Mouse (Mus musculus): Measurements from ENCODE around the gene Dclk2. TPM values are rescaled to one million over a fixed set of nuclear protein-coding genes. Genes with fewer than 3 reads are reported as not detected.

The Dclk2 gene
- total RNA-seq, 2 experiments from 2014 or later, result 109 to 112 TPM

DNA sequence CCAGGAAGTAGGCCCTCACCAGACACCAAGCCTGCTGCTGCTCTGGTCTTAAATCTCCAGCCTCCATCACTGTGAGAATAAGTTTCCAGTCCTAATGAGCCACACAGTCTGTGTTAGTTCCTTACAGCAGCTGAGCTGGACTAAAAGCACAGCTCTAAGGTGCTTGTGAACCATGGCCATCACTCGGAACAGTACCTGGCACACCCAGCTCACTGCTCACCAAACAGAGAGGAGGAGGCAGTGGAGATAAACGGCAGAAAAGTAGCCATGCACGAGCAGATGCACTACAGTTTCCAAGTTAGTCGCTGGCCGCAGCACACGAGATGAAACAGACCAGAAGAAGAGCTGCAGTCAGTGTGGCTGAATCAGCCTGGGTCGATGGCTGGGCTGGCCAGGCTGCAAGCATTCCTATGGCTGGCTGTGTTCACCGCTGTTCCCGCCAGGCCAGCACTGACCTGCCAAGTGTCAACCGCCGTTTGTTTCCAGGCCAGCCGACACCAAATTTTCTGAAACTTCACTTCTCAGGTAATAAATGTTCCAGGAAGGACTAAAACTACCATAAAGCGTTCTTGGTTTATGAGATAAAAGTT, 122.7 kb downstream of the Dclk2 start:
- no peak for DNase-seq

DNA sequence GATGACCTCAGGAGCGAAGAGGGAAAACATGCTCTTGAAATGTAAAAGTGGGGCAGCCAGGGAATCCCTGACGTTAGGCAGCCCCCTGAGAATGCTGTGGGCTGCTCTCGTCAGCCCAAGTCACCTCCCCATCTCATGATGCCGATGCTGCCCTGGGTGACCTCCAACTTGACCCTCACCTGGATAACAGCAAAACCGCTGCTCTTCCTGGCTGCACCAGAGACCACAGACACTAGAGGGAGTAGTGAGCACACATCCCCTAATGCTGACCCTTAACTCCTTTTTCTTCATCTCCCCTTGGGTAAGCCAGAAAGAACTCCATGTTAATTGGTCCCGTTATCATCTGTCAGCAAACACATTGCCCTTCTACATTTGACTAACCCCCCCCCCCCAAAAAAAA, 123.9 kb downstream of the Dclk2 start:
- DNase-seq, result no peak

DNA sequence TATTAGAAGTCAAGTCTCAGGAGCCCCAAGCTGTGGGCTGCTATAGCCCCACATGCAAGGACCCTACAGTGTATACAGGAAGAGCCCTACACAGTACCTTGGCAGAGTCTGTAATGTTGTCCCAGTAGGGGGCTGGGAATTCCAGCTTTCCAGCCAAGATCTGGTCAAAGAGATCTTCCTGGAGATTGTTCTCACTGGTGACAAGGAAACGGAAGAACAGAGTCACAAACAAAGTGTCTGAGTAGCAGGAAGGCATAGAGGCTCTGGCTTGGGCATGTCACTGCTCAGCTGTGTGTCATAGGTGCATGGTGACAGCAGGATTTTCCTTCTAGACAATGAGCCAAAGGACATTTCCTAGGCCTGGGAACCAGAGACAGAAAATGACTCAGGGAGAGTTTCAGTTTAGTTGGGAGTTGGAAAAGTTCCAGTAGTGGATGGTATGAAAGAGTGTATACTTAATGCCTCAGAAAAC, 126.9 kb downstream of the Dclk2 start:
- DNase-seq, result no peak

DNA sequence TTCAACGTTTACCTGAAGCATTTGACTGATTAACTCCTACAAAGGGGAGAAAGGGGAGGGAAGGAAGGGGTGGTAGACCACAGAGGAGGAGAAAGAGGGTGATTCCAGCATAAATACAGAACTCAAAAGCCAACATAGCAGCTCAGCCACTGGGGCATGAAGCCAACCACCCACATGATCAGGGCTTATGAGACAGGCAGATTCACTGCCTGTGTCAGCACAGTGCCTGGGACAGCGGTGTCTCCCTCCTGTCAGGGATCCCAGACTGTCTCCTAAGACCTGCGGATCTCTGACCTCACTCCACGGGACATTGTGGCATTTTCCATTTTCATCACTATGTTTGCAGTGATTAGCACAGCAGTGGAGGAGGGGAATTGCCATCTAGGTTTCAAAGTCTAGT, 127.4 kb downstream of the Dclk2 start:
- no peak for DNase-seq

DNA sequence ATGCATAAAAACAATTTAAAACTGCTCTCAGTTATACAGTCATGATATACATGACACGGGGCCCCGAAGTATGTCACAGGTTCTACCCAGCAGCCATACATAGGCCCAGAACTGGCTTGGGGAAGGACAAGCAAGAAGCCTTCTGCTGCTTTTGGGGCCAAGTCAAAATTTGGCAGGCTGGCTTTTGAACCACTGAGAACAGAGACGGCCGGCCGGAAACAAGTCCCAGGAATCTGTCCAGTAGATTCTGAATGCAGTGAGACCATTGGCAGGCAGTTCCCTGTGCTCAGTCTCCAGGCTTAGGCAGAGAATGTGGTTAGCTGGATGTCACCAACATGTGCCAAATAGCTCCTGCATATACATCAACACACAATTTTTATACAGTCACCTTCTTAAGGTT, 130.9 kb downstream of the Dclk2 start:
- no peak for DNase-seq

DNA sequence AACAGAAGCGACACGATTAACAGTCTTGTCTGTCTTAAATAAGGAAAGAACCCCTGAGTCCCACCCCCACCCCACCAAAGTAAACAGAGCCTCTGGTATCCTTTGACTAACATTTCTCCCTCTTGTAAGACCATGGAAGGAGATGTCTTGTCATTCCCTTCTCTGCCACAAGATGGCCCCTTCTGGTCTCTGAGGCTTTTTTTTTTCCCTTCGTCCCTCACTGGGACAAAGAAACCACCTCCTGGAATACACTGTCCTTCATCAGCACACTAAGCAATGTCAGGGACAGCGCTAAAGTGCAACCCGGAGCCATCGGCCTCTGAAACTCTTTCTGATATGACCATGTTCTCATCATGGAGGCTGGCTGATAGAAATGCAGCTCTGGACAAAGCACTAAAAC, 131.9 kb downstream of the Dclk2 start:
- peak in 1 of 2 experiments; percentile 59 for DNase-seq

DNA sequence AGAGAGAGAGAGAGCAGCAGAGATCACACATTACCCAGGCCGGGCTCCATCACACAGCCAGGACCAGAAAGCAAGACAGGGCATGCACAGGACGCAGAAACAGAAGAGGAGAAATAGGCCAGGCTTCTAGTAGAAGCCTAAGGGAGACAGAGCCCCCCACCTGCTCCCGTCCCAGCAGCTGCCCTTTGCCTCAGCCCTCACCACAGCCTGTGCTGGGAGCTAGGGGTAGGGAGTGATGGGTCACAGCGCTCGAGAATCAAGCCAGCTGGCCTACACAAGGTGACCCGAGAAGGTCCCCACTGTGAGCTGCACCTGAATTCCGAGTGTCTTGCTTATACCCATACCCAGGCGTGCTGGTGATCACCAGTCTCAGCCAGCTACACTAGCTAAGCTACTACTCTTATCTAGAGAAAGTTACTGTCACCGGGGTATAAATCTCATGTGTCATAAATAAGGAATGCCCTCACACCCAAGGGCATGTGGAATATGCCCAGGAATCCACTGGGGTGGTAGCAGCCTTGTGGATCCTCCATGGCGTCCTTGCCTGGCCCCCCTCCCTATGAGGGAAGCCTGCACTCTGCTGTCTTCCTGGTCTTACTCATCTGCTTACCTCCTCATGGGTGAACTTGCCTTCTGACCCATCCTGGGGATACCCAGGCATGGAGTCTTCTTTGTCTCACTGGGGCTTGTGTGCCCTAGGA, 133.1 kb downstream of the Dclk2 start:
- no peak for DNase-seq

DNA sequence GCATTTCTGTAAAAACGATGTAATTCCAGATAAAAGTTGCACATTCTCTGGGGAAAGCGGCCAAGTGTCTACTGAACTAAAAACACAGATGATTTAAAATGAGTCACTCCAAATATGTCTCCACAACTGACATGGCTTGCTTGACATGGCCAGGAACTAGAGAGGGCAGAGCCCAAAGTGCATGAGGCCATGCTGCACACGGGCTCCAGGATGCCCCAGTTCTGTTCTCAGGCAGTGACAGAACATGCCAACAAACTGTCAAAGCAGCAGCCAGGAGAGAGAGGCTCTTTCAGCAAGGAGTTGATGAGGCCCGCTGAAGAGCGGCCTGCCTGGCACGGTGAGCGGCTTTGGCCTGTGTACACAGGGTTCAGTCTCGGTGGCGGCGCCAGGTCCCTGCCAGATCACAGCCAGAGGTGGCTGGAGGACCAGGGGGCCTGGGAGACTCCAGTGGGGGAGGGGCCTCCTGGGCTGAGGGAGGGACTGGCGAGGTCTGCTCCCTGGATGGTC, 133.8 kb downstream of the Dclk2 start:
- peak; percentile 61 to 72 for DNase-seq

DNA sequence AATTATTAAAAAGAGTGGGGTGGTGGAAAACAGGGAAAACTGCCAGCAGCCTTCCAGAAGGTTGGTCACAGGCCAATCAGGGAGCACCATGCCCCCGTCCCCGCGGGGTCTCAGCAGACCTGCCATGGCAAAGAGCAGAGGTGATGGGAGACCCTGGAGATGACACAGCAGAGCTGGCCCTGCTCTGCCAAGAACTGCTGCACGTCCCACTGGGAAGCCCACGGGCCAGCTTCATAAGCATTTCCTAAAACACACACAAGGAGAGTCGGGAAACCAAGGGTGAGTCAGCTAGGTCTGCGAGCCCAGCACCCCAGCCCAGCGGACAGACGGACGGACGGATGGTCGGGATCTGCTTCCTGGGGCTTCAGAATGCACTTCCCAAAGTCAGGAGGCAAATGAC, 134.4 kb downstream of the Dclk2 start:
- no peak for DNase-seq

DNA sequence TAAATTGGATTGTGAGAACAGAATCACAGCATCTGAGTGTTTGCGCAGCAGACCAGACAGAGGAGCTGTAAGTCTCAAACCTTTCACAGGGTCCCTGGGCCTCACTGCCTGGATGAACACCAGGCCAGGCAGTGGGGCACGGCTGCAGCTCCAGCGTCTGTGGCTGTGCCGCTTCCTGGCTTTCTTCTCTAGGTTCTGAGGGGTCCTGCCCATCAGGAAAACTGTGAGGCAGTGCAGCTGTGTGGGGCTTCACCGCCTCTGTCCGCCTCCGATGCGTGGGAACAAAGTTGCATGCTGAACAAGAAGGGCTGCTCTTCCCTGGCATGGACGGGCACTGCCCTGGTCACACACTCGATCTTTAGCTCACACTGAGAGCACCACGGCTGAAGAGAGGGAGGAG, 135.7 kb downstream of the Dclk2 start:
- DNase-seq, result no peak

DNA sequence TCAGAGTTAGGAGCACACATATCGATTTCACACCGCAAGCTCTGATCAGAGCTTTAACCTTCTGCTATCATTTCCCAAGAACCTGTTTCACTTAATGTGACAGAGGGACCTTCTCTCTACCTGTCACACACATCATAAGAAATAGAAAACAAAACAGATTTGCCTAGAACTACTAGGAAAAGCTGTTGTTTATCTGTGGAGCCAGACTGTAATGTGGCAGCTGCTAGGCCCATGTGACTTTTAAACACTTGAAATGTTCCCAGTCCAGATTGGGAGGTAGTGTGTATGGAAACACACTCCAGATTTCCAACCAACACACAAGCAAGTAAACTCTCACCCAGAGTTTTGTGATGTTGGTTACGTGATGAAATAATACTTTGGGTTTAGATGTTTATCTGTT, 136.6 kb downstream of the Dclk2 start:
- no peak for DNase-seq

DNA sequence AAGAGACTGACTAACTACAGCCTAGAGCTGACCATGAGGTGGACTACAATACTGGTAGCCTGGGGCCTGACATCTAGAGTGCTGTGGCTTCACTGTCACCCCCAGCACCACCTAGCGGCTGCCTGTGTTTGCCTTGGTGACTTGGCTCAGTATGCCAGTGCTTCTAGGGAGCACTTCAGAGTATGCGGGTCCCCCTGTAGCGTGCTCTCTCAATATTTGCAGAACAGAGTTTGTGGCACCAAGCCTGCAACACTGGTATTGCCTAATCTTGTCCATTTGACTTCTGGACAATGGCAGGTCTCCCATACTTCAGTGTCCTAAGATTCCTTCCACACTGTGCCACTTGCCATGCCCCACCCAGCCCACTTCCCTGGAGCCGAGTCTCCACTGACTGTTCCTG, 140.9 kb downstream of the Dclk2 start:
- DNase-seq, result no peak

DNA sequence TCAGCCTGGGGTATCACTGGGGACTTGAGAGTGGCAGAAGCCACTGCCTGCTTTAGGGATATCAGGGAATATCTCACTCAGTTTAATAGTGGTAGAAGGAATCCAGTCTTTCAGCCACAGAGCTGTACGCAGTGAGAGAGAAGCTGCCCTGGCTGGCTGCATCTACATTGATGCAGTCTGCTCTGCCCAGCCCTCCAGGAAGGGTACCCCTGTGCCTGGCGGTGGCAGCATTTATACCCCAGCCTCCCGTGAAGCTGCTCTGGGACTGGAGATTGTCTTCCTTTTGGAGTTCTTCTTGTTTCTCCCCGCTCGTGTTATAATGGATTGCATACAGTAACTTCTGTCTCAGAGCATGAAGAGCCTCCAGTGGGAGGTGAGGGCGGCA, 145.2 kb downstream of the Dclk2 start:
- no peak for DNase-seq

DNA sequence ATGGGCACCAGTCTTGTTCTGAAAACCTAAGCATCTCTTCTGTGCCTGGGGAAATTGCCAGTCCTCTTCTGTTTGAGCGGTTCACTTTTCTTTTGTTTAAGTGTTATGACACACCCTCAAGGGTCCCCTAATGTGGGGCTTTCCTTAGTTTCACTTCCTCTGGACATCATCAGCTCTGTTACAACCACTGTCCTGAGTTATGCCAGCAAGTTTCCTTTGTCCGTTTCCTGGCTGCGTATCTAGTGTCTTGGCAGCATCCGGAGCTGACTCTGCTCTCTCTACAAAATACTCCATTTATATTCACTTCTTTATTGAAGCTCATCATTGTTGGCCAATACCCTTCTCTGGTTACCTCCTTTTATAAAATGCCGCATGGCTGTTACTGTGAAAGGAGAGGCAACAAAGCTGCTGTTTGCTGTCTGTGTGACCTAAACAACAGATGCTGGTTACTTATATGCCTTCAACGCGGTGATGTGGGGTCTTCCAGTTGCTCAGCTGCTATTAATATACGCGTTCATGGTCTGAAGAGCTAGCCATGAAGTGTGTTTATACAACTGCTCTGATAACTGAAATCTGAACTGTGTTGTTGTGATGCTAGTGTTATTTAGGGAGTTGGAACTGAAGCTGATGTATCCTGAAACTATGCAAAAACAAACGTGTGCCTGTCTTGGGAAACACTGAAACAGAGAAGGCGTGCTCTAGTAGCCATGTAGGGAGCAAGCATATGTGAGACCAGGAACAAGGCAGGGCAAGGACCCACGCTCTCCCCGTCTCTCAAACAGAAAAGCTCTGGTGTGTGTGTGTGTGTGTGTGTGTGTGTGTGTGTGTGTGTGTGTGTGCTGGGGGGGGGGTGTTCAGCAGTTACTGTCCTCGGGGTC, 145.8 kb downstream of the Dclk2 start:
- DNase-seq, result no peak

DNA sequence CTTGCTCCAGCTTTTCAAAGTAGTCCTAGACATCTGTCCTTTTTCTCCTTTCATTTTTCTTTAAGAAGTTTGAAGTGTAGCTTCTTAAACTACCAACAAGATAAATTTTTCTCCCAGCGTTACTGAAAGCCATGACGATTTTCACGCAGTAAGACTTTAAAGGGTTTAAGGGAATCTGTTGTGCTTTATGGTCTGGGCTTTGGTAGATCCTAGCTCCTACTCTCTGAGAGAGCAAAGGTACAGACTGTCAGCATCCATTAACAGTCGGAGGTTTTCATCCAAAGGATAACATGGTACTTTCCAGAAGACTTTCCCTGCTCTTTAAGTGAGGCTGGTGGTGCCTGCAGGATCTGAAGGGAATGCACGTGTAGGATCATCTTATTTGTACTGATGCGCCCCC, 151.7 kb downstream of the Dclk2 start:
- DNase-seq, result no peak

DNA sequence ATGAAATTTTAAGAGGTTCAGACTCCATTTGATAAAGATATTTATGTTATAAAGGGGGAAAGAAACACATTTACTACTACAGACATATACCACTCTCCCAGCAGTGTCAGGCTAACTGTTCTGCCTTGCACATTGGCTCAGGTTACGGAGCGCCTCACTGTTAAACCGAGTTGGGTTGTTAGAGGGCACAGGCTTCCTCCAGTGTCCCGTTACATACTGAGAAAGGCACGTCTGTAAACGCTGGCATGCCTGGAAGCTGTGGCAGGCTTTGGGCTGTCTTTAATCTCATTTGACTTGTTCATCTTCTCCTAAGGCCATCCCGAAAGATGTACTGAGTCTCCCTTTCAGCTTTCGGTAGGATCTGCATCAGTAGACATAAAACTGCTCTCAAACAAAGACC, 152.1 kb downstream of the Dclk2 start:
- DNase-seq, result no peak

DNA sequence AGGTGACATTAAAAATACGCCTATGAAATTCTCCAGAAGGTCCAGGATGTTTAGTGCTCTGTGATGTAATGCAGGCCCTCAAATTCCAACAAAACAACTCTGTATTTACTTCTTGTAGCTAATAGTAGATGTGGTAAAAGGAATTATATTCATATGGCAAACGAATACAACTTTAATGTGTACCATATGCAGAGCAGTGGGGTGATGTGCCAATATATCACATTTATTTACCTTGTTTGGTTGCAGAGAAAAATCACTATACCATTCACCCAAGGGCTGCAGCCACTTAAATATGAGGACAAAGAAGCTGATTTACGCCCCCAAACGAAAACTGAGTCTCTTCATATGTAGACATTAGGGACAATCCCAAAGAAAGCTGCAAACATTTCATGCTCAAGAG, 158.2 kb downstream of the Dclk2 start:
- no peak for DNase-seq

DNA sequence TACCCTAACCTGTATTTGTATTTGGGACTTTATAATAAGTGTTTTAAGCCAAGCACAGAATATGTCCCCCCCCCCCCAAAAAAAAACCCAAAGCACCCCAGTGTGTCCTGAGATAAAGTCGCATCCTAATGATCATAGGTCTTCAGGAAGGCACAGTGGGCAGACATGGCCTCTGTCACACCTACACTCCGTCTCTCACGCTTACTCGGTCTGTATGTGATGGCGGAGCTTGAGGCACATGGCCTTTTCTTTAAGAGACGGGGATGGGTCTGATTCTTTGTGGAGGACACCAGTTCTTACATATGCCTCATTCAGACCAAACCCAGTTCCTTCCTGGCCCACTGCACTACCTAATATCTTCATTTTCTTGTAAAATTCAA, 158.6 kb downstream of the Dclk2 start:
- no peak for DNase-seq

DNA sequence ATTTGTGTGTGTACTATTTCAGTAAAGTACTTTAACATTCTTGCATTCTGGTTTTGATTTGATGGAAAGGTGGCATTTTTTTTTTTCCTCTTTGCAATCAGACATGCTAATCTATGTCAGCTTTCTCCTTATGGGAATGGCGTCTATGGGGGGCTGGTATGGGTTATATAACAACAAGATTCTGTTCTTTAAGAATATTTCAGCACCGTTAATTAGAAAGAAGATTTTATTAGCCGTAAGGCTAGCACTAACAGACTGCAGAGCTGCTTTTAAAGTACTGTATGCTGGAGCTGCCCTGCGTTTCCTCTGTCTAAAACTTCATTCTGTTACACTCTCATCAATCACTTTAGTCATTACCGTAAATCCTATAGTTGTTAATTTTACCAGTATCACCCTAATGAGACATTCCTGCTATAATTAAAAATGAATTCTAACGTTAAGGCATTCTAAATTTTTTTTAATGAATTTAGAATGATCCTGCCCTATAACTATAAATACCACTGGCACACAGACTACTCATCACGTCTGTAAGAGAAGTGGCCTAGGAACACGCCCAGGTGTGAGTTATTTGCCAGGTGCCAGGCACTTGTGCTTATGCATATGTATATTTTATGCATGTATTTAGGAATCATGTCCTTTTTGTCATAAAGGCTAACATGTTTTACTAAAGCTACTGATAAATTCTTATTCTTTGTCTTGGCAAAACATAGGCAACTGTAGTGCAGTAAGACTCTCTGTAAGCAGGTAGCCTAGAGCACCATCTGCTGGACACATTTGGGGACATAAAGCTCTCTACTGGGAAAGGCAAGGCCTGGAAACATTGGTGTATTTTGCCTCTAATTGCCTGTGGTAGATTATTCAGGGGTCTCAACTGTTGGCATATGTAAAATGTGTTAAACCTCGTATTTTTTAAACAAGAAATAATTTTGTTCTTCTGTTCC, 159.3 kb downstream of the Dclk2 start:
- DNase-seq, result peak; percentile 50 to 75

DNA sequence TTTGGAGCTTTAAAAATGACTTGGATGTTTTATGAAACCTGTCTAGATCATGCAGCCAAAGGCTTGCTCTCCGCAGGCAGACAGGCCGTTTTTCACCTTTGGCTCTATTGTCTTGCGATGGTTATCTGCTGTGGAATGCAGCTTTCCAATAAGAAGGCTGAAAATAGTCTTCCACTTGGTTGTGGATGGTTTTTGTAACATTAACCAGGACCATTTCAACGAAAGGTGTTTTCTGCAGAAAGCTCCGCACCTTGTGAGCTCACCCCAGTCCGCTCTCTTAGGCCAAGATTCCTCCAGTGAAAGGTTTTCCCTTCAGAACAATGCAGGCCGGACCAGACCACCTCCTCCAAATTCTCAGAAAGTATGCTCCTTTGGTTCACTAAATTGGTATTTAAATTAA, 160.2 kb downstream of the Dclk2 start:
- no peak for DNase-seq

DNA sequence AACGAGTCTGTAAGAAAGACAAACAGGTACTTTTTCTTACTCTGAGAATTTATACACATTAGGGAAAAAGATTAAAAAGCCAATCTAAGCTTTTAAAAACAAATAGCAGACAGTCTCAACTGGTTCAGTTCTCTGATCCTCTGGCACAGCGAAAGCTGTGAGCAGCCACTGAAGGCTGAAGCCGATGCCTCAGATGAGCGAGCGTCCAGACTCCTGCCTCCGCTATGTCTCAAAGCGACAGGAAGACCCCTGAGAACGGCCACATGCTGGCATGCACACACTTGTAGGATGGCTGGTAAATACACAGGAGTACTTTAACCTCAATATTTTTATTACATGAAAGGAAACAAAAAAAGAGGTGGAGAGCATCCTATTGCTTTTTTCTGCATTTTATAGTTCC, 160.8 kb downstream of the Dclk2 start:
- no peak for DNase-seq

DNA sequence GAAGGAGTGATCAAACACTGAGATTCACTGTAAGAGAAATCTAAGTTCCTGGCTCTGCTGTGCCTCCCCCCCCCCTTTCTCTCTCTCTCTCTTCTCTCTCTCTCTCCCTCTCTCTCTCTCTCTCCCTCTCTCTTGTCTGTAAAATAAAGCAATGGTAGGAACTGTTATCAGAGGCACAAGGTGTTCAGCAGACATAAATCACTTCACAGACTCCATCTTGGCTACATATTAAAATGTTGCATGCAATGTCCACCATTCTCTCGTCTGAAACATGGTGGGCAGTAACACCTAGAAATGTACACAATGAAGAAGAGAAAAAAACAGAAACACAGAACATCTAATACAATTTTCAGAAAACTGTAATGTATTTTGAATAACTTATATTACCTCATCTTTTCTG, 161.3 kb downstream of the Dclk2 start:
- DNase-seq, result no peak

Measured in layer of hippocampus, postnatal 36 days (tissue).